Mouse (Mus musculus): ENCODE data around the gene Adamts3. TPM values are rescaled to one million over a fixed set of nuclear protein-coding genes. Genes with fewer than 3 reads are reported as not detected.

Gene Adamts3
- polyA plus RNA-seq, 2 experiments, result 0.98 to 1.2 TPM

- Histone ChIP-seq H3K4me3 (ENCODE audit: insufficient read depth in 1 of 2, low read depth in 2 of 2, low read length in 2 of 2) (no peak overlapping the region), H3K9me3 (ENCODE audit: control insufficient read depth, low read length) (no peaks in the 10 kb centered on the region), H3K4me1 (replicated peaks; ENCODE audit: control insufficient read depth in 2 of 2, insufficient read depth in 2 of 2, low read length in 1 of 2) (no peaks in the 10 kb centered on the region), H3K9ac (replicated peaks) (no peak overlapping the region), H3K36me3 (replicated peaks; ENCODE audit: control insufficient read depth, insufficient read depth, low read depth) (no peaks in the 10 kb centered on the region), H3K27ac (no peak overlapping the region), H3K27me3 (ENCODE audit: control insufficient read depth, insufficient read depth, low read length) (no peaks in the 10 kb centered on the region), H3K4me2 (ENCODE audit: low read depth) (no peak overlapping the region)
- TF ChIP-seq CTCF (IDR thresholded peaks at IDR 0.05; ENCODE audit: low read depth), result no peak
- TF ChIP-seq EP300 (IDR thresholded peaks at IDR 0.05; ENCODE audit: low read depth), result no peak
- ATAC-seq (ENCODE audit: insufficient read depth) (no peak), DNase-seq (ENCODE audit: low read depth in 3 of 3, low spot score in 3 of 3) (no peak)
- WGBS (ENCODE audit: insufficient replicate concordance), result 57% methylated on average over 3 of the region's 3 CpGs
Observed at GRCm38 (mm10) chr5:89728117-89728516, 155.0 kb downstream of the Adamts3 start.

- 70% methylated on average over 6 of the region's 6 CpGs for WGBS (ENCODE audit: insufficient replicate concordance)
Observed at GRCm38 (mm10) chr5:89727497-89728057, 155.6 kb downstream of the Adamts3 start.

GRCm38 (mm10) chr5:89714552-89714951 is 168.6 kb downstream of the Adamts3 start:
- Histone ChIP-seq H3K4me2 (ENCODE audit: low read depth) (no peak overlapping the region), H3K9ac (replicated peaks) (no peak overlapping the region), H3K4me3 (ENCODE audit: insufficient read depth in 1 of 2, low read depth in 2 of 2, low read length in 2 of 2) (no peak overlapping the region), H3K9me3 (ENCODE audit: control insufficient read depth, low read length) (no peaks in the 10 kb centered on the region), H3K27me3 (ENCODE audit: control insufficient read depth, insufficient read depth, low read length) (no peaks in the 10 kb centered on the region), H3K4me1 (replicated peaks; ENCODE audit: control insufficient read depth in 2 of 2, insufficient read depth in 2 of 2, low read length in 1 of 2) (no peaks in the 10 kb centered on the region), H3K36me3 (replicated peaks; ENCODE audit: control insufficient read depth, insufficient read depth, low read depth) (no peaks in the 10 kb centered on the region), H3K27ac (no peak overlapping the region)
- DNase-seq (ENCODE audit: low read depth in 3 of 3, low spot score in 3 of 3) (no peak), ATAC-seq (ENCODE audit: insufficient read depth) (no peak)
- TF ChIP-seq CTCF (IDR thresholded peaks at IDR 0.05; ENCODE audit: low read depth), result peak; percentile 15; the same call in 1 of the 2 replicates
- TF ChIP-seq EP300 (IDR thresholded peaks at IDR 0.05; ENCODE audit: low read depth), result no peak
- WGBS (ENCODE audit: insufficient replicate concordance), result 43% methylated on average over 2 of the region's 2 CpGs

More at GRCm38 (mm10) chr5:89727497-89728057, 155.6 kb downstream of the Adamts3 start:
- H3K4me2 ChIP-seq (ENCODE audit: low read depth), result no peak overlapping the region
- DNase-seq (ENCODE audit: low read depth in 3 of 3, low spot score in 3 of 3) (no peak), ATAC-seq (ENCODE audit: insufficient read depth) (no peak)
- no peaks in the 10 kb centered on the region for H3K9me3 ChIP-seq (ENCODE audit: control insufficient read depth, low read length)
- H3K27me3 ChIP-seq (ENCODE audit: control insufficient read depth, insufficient read depth, low read length), result no peaks in the 10 kb centered on the region
- H3K27ac ChIP-seq, result no peak overlapping the region
- TF ChIP-seq EP300 (IDR thresholded peaks at IDR 0.05; ENCODE audit: low read depth) (no peak), CTCF (IDR thresholded peaks at IDR 0.05; ENCODE audit: low read depth) (no peak)
- H3K4me3 ChIP-seq (ENCODE audit: insufficient read depth in 1 of 2, low read depth in 2 of 2, low read length in 2 of 2), result no peak overlapping the region
- H3K4me1 ChIP-seq (replicated peaks; ENCODE audit: control insufficient read depth in 2 of 2, insufficient read depth in 2 of 2, low read length in 1 of 2), result no peaks in the 10 kb centered on the region
- no peak overlapping the region for H3K9ac ChIP-seq (replicated peaks)
- no peaks in the 10 kb centered on the region for H3K36me3 ChIP-seq (replicated peaks; ENCODE audit: control insufficient read depth, insufficient read depth, low read depth)

GRCm38 (mm10) chr5:89711116-89711859 is 171.8 kb downstream of the Adamts3 start:
- DNase-seq (ENCODE audit: low read depth in 3 of 3, low spot score in 3 of 3) (no peak), ATAC-seq (ENCODE audit: insufficient read depth) (no peak)
- Histone ChIP-seq H3K27ac (no peak overlapping the region), H3K9ac (replicated peaks) (no peak overlapping the region), H3K9me3 (ENCODE audit: control insufficient read depth, low read length) (no peaks in the 10 kb centered on the region), H3K36me3 (replicated peaks; ENCODE audit: control insufficient read depth, insufficient read depth, low read depth) (no peaks in the 10 kb centered on the region), H3K4me2 (ENCODE audit: low read depth) (no peak overlapping the region), H3K4me3 (ENCODE audit: insufficient read depth in 1 of 2, low read depth in 2 of 2, low read length in 2 of 2) (no peak overlapping the region), H3K4me1 (replicated peaks; ENCODE audit: control insufficient read depth in 2 of 2, insufficient read depth in 2 of 2, low read length in 1 of 2) (no peaks in the 10 kb centered on the region), H3K27me3 (ENCODE audit: control insufficient read depth, insufficient read depth, low read length) (no peaks in the 10 kb centered on the region)
- no peak for TF ChIP-seq EP300 (IDR thresholded peaks at IDR 0.05; ENCODE audit: low read depth)
- no peak for TF ChIP-seq CTCF (IDR thresholded peaks at IDR 0.05; ENCODE audit: low read depth)
- WGBS (ENCODE audit: insufficient replicate concordance), result 64% methylated on average over 7 of the region's 7 CpGs

DNA sequence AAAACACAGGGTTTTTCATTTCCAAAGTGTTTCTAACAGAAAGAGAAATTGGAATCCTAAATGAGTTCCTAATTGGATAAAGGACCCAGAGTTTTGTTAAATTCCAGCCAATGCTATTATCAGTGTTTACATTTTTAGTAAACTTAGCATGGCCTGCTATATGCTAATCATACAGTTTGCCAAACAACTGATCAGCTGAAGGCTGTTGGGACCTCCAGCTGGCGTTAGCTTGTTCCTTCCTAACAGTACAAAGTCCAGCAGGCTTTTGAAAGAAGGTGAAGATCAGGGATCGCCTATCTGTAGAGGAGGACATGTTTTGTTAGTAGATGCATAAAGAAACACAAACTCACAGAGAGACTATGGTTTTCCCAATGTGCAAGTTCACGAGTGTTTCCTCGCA is 173.7 kb downstream of the Adamts3 start:
- no peaks in the 10 kb centered on the region for H3K27me3 ChIP-seq (ENCODE audit: control insufficient read depth, insufficient read depth, low read length)
- TF ChIP-seq EP300 (IDR thresholded peaks at IDR 0.05; ENCODE audit: low read depth) (no peak), CTCF (IDR thresholded peaks at IDR 0.05; ENCODE audit: low read depth) (no peak)
- H3K9me3 ChIP-seq (ENCODE audit: control insufficient read depth, low read length), result no peaks in the 10 kb centered on the region
- H3K9ac ChIP-seq (replicated peaks), result no peak overlapping the region
- no peak overlapping the region for H3K4me3 ChIP-seq (ENCODE audit: insufficient read depth in 1 of 2, low read depth in 2 of 2, low read length in 2 of 2)
- 51% methylated on average over 4 of the region's 4 CpGs for WGBS (ENCODE audit: insufficient replicate concordance)
- no peaks in the 10 kb centered on the region for H3K4me1 ChIP-seq (replicated peaks; ENCODE audit: control insufficient read depth in 2 of 2, insufficient read depth in 2 of 2, low read length in 1 of 2)
- H3K4me2 ChIP-seq (ENCODE audit: low read depth), result no peak overlapping the region
- ATAC-seq (ENCODE audit: insufficient read depth) (no peak), DNase-seq (ENCODE audit: low read depth in 3 of 3, low spot score in 3 of 3) (no peak)
- no peaks in the 10 kb centered on the region for H3K36me3 ChIP-seq (replicated peaks; ENCODE audit: control insufficient read depth, insufficient read depth, low read depth)
- no peak overlapping the region for H3K27ac ChIP-seq

All from liver, embryonic 14.5 days (tissue).